Mouse (Mus musculus) embryonic facial prominence, embryonic 15.5 days (tissue): ENCODE results near the gene Ccdc149. TPM values are rescaled to one million over a fixed set of nuclear protein-coding genes. Genes with fewer than 3 reads are reported as not detected.

Source experiments
- ATAC-seq: fragments of 200-750 bp; cut with Nextera tagmentation; 2 replicates; pipeline ENCODE4 v1.8.0; 2017; ENCODE audit warnings: low read depth, moderate TSS enrichment; ENCODE audit not compliant: insufficient number of reproducible peaks, low FRiP score, low TSS enrichment
- H3K27ac ChIP-seq: fragments of 300-500 bp; sonication (generic); replicated peaks from 2 replicates; pipeline ENCODE4 v1.5.1; 2015; ENCODE audit warnings: mild to moderate bottlenecking, inconsistent platforms
- H3K27me3 ChIP-seq: fragments of 300-500 bp; sonication (generic); 2 replicates; pipeline ENCODE4 v1.6.1; 2015; ENCODE audit warnings: inconsistent platforms
- H3K36me3 ChIP-seq: fragments of 300-500 bp; sonication (generic); 2 replicates; pipeline ENCODE4 v1.6.1; 2015; ENCODE audit warnings: mild to moderate bottlenecking, inconsistent platforms
- H3K4me1 ChIP-seq: fragments of 300-500 bp; sonication (generic); 2 replicates; pipeline ENCODE4 v1.6.1; 2015; ENCODE audit warnings: inconsistent platforms
- H3K4me2 ChIP-seq: fragments of 300-500 bp; sonication (generic); replicated peaks from 2 replicates; pipeline ENCODE4 v1.6.1; 2015; ENCODE audit warnings: mild to moderate bottlenecking, inconsistent platforms
- H3K4me3 ChIP-seq: fragments of 300-500 bp; sonication (generic); replicated peaks from 2 replicates; pipeline ENCODE4 v1.5.1; 2015; ENCODE audit warnings: mild to moderate bottlenecking, inconsistent platforms
- H3K9ac ChIP-seq: fragments of 300-500 bp; sonication (generic); 2 replicates; pipeline ENCODE4 v1.6.1; 2015; ENCODE audit warnings: inconsistent platforms
- H3K9me3 ChIP-seq: fragments of 300-500 bp; sonication (generic); replicated peaks from 2 replicates; pipeline ENCODE4 v1.6.1; 2016; ENCODE audit warnings: inconsistent platforms
- WGBS: fragments of 180-500 bp; shearing (Covaris S2); methylation state at CpG from one replicate; pipeline ENCODE4 v1.1.7; 2015; 5-methylcytosine and 5-hydroxymethylcytosine counted together
- polyA plus RNA-seq: library from polyadenylated mRNA; unstranded; fragments of >200 nt; fragmentation: Nextera tagmentation; extraction: Ambion mirVana; gene quantifications from 2 replicates; pipeline ENCODE4 v1.2.1, GENCODE M21; 2015

The Ccdc149 gene
- polyA plus RNA-seq, 1 experiment from 2014 or later, result 4.1 TPM

- H3K9me3 ChIP-seq, result no peaks in the 10 kb centered on the region
Observed at GRCm38 (mm10) chr5:52487559-52488430, 16.5 kb upstream of the Ccdc149 start.

GRCm38 (mm10) chr5:52476826-52477225 lies 5.5 kb upstream of the Ccdc149 start:
- Histone ChIP-seq H3K27me3 (no peaks in the 10 kb centered on the region), H3K9me3 (no peaks in the 10 kb centered on the region), H3K4me2 (peak overlapping the region; percentile 62), H3K4me3 (peak overlapping the region; percentile 49), H3K9ac (0 out of 2 replicates have a peak overlapping the region, but pooled peaks have one; percentile 23), H3K4me1 (peaks cover 12% of the 10 kb centered on the region), H3K36me3 (no peaks in the 10 kb centered on the region), H3K27ac (peak overlapping the region; percentile 56)
- ATAC-seq, result no peak
- WGBS, result 7% methylated on average over 7 of the region's 7 CpGs

More at GRCm38 (mm10) chr5:52487559-52488430, 16.5 kb upstream of the Ccdc149 start:
- no peak overlapping the region for H3K9ac ChIP-seq
- H3K36me3 ChIP-seq, result no peaks in the 10 kb centered on the region
- 62% methylated on average over 13 of the region's 13 CpGs for WGBS
- no peaks in the 10 kb centered on the region for H3K4me1 ChIP-seq
- no peak overlapping the region for H3K4me2 ChIP-seq
- no peak for ATAC-seq
- no peak overlapping the region for H3K27ac ChIP-seq
- no peak overlapping the region for H3K4me3 ChIP-seq
- H3K27me3 ChIP-seq, result no peaks in the 10 kb centered on the region

- Histone ChIP-seq H3K9ac (0 out of 2 replicates have a peak overlapping the region, but pooled peaks have one; percentile 23), H3K4me1 (peaks cover 12% of the 10 kb centered on the region), H3K4me3 (peak overlapping the region; percentile 49), H3K36me3 (no peaks in the 10 kb centered on the region), H3K27me3 (0 out of 2 replicates have a peak, but pooled peaks cover 2% of the 10 kb centered on the region), H3K27ac (peak overlapping the region; percentile 56), H3K9me3 (no peaks in the 10 kb centered on the region), H3K4me2 (peak overlapping the region; percentile 62)
- under 1% methylated on average over 23 of the region's 23 CpGs for WGBS
- ATAC-seq, result peak; percentile 81
Observed at GRCm38 (mm10) chr5:52476292-52476701, 5.0 kb upstream of the Ccdc149 start.

GRCm38 (mm10) chr5:52473988-52474387 lies 2.7 kb upstream of the Ccdc149 start:
- Histone ChIP-seq H3K27me3 (0 out of 2 replicates have a peak, but pooled peaks cover 6% of the 10 kb centered on the region), H3K9ac (no peak overlapping the region), H3K9me3 (no peaks in the 10 kb centered on the region), H3K4me1 (peaks cover 21% of the 10 kb centered on the region), H3K4me3 (no peak overlapping the region), H3K4me2 (no peak overlapping the region), H3K27ac (no peak overlapping the region), H3K36me3 (no peaks in the 10 kb centered on the region)
- 85% methylated on average over 7 of the region's 7 CpGs for WGBS
- no peak for ATAC-seq

- no peak overlapping the region for H3K9ac ChIP-seq
Observed at GRCm38 (mm10) chr5:52470551-52470950, 770 bp downstream of the Ccdc149 start.

GRCm38 (mm10) chr5:52467841-52468240 lies 3.5 kb downstream of the Ccdc149 start:
- Histone ChIP-seq H3K4me1 (peaks cover 10% of the 10 kb centered on the region; the same call in 1 of the 2 replicates), H3K36me3 (no peaks in the 10 kb centered on the region; the same call in 1 of the 2 replicates), H3K4me2 (no peak overlapping the region), H3K4me3 (no peak overlapping the region), H3K9me3 (0 out of 2 replicates have a peak, but pooled peaks cover 3% of the 10 kb centered on the region), H3K9ac (no peak overlapping the region), H3K27me3 (0 out of 2 replicates have a peak, but pooled peaks cover 6% of the 10 kb centered on the region), H3K27ac (no peak overlapping the region)
- no peak for ATAC-seq
- WGBS, result 79% methylated on average over 3 of the region's 3 CpGs

More at GRCm38 (mm10) chr5:52470551-52470950, 770 bp downstream of the Ccdc149 start:
- Histone ChIP-seq H3K4me1 (peaks cover 10% of the 10 kb centered on the region; the same call in 1 of the 2 replicates), H3K27me3 (0 out of 2 replicates have a peak, but pooled peaks cover 6% of the 10 kb centered on the region), H3K4me3 (peak overlapping the region; percentile 60), H3K36me3 (no peaks in the 10 kb centered on the region), H3K27ac (no peak overlapping the region), H3K9me3 (no peaks in the 10 kb centered on the region), H3K4me2 (peak overlapping the region; percentile 87)
- no peak for ATAC-seq
- 56% methylated on average over 5 of the region's 5 CpGs for WGBS

- Histone ChIP-seq H3K9ac (no peak overlapping the region), H3K36me3 (no peaks in the 10 kb centered on the region; the same call in 1 of the 2 replicates), H3K4me3 (no peak overlapping the region), H3K27ac (no peak overlapping the region), H3K9me3 (0 out of 2 replicates have a peak, but pooled peaks cover 3% of the 10 kb centered on the region), H3K27me3 (no peaks in the 10 kb centered on the region), H3K4me2 (no peak overlapping the region), H3K4me1 (no peaks in the 10 kb centered on the region)
- ATAC-seq, result no peak
- 82% methylated on average over 2 of the region's 2 CpGs for WGBS
Observed at GRCm38 (mm10) chr5:52462447-52462846, 8.9 kb downstream of the Ccdc149 start.

- H3K27ac ChIP-seq, result no peak overlapping the region
- H3K27me3 ChIP-seq, result no peaks in the 10 kb centered on the region
- 66% methylated on average over 6 of the region's 6 CpGs for WGBS
Observed at GRCm38 (mm10) chr5:52461434-52462124, 9.7 kb downstream of the Ccdc149 start.

GRCm38 (mm10) chr5:52459308-52459707 lies 12.0 kb downstream of the Ccdc149 start:
- WGBS, result 84% methylated on average over 4 of the region's 4 CpGs
- ATAC-seq, result no peak
- no peaks in the 10 kb centered on the region for H3K9me3 ChIP-seq

More at GRCm38 (mm10) chr5:52461434-52462124, 9.7 kb downstream of the Ccdc149 start:
- Histone ChIP-seq H3K4me1 (no peaks in the 10 kb centered on the region), H3K4me3 (no peak overlapping the region), H3K9ac (no peak overlapping the region), H3K36me3 (no peaks in the 10 kb centered on the region; the same call in 1 of the 2 replicates), H3K9me3 (0 out of 2 replicates have a peak, but pooled peaks cover 3% of the 10 kb centered on the region), H3K4me2 (no peak overlapping the region)
- no peak for ATAC-seq

GRCm38 (mm10) chr5:52457154-52457553 lies 14.2 kb downstream of the Ccdc149 start:
- H3K9ac ChIP-seq, result no peak overlapping the region
- H3K4me2 ChIP-seq, result no peak overlapping the region
- no peaks in the 10 kb centered on the region for H3K4me1 ChIP-seq
- H3K27ac ChIP-seq, result no peak overlapping the region
- H3K4me3 ChIP-seq, result no peak overlapping the region
- no peaks in the 10 kb centered on the region for H3K27me3 ChIP-seq
- H3K36me3 ChIP-seq, result no peaks in the 10 kb centered on the region
- no peaks in the 10 kb centered on the region for H3K9me3 ChIP-seq
- ATAC-seq, result no peak
- WGBS, result 36% methylated on average over 6 of the region's 6 CpGs

More at GRCm38 (mm10) chr5:52459308-52459707, 12.0 kb downstream of the Ccdc149 start:
- H3K36me3 ChIP-seq, result no peaks in the 10 kb centered on the region
- H3K4me1 ChIP-seq, result no peaks in the 10 kb centered on the region
- H3K27me3 ChIP-seq, result no peaks in the 10 kb centered on the region
- H3K27ac ChIP-seq, result no peak overlapping the region
- H3K9ac ChIP-seq, result no peak overlapping the region
- no peak overlapping the region for H3K4me3 ChIP-seq
- no peak overlapping the region for H3K4me2 ChIP-seq

- Histone ChIP-seq H3K4me2 (no peak overlapping the region), H3K27me3 (no peaks in the 10 kb centered on the region), H3K4me1 (no peaks in the 10 kb centered on the region), H3K9ac (no peak overlapping the region), H3K27ac (no peak overlapping the region), H3K9me3 (no peaks in the 10 kb centered on the region), H3K36me3 (no peaks in the 10 kb centered on the region), H3K4me3 (no peak overlapping the region)
- no peak for ATAC-seq
- WGBS, result 79% methylated on average over 9 of the region's 9 CpGs
Observed at GRCm38 (mm10) chr5:52450821-52451220, 20.5 kb downstream of the Ccdc149 start.
